Mouse (Mus musculus) heart, postnatal 25 days (tissue): Measurements from ENCODE around the gene Pdlim1. TPM values are rescaled to one million over a fixed set of nuclear protein-coding genes. Genes with fewer than 3 reads are reported as not detected.
A peak's percentile ranks its signal among the peaks of the same experiment; 100 is the strongest.
"Not testable (repeated sequence)": the region's sequence is repeated elsewhere in the genome, so short reads cannot be mapped to it uniquely, and the experiment has no call there.

Experiments
- DNase-seq: peaks from one replicate; pipeline ENCODE4 v3.0.0; 2022; ENCODE audit warnings: low spot score
- intact Hi-C: fragments of 180-260 bp; cut with DNase I; formaldehyde crosslinking; loops from one replicate; pipeline ENCODE4 v1.15.1; 2025
- total RNA-seq, 2 experiments: library from RNA; stranded (reverse); gene quantifications; 2 replicates each; pipeline ENCODE4 v1.2.3; 2021

Gene Pdlim1
- total RNA-seq, 2 experiments from 2014 or later: 152 to 164 TPM

DNA sequence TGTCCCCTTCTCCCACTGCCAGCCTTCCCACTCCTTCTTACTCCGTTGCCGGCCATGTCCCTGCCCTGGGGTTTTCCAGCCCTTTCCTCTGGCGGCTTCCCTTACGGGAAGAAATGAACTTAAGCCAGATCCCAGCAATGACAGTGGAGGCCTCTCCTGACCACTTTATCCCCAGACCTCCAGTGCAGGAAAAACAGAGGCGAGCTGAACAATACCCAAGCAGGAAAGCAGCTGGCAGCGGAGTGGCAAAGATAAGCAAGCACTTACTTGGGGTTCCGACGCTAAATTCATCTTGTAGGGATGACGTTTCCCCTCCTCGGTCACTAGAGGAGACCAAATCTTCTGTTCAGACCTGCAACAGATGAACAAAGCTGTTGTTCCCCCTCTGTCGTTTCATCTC lies 22.3 kb downstream of the Pdlim1 start:
- intact Hi-C loops: no loop called here
- DNase-seq: peak; percentile 6

GRCm38 (mm10) chr19:40248476-40248875 lies 23.2 kb downstream of the Pdlim1 start:
- intact Hi-C loops: no loop called here
- DNase-seq: no peak

DNA sequence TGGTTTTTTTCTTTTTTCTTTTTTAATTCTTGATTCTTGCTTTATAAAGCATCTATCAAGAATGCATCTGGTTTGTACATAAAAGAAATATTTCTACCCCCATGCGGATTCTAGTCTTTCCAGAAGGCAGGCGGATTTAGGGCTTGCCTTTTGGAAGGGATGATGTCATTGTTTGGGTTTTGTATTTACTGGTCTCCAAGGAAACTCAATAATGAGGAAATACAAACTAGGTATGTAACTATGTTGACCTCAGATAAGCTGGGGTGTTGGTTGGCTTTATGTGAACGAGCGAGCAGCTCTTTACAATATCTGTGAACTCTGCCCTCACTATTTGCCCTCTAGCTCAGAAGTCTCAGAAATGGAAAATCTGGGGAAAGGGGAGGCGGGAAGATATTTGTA lies 24.4 kb downstream of the Pdlim1 start:
- no peak for DNase-seq
- intact Hi-C loops: loop anchor here (2.0 kb wide), 1 partner anchor 86 kb away; no protein-coding TSS in a partner anchor

GRCm38 (mm10) chr19:40246646-40247267 lies 24.9 kb downstream of the Pdlim1 start:
- no peak for DNase-seq
- intact Hi-C loops: loop anchor here (2.0 kb wide), 1 partner anchor 86 kb away; no protein-coding TSS in a partner anchor

DNA sequence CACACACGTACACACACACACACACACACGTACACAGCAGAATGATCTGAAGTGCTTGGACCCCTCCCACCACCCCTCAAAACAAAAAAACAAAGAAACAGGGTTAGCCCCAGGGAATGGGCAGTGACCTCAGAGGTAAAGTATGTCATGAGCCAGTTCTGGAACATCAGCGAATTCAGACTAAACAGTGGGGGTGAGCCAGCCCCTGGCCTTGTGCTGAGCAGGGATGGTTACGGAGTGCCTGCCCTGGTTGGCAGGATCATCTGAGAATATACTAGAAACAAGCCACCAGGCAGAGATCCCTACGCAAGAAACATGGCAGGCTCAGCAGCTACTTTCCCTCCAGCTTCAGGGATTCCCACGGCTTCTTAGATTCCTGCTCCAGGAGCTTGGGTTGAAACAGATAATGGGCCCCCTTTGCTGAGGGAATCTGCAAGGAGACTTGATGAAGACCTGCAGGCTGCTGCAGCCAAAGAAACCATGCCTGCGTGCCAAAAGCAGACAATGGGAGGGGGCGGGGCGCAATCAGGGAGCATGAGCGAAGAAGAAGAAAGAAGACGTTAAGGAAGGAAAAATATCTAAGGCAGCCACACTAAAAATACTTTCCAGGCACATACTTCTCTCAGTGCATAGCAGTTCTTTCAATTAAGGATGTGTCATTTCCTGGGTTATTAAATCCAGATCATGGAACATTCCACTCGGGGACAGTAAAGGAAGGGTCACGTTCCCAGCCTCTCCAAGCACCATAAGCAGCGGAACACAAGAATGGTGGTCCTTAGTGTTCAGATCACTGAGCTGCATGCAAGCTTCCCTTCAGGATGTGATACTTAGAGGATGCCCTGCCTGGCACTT lies 30.6 kb downstream of the Pdlim1 start:
- intact Hi-C loops: no loop called here
- DNase-seq: peak; percentile 26

DNA sequence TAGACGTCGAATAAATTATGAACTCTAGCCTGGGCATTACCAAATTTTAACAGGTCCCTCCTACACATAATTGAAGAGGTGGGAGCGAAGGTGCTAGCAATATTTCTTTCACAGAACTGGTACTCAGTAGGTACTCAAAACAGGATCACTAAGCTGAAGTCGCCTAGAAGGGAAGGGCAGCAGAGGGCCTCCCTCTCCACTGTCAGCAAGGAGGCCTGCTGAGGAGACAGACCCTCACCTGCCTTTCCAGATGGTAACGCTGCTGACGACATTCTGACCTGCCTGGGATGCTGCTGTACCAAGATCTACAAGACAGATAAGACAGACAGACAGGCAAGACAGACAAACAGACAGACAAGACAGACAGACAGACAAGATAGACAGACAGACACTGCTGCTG lies 31.3 kb downstream of the Pdlim1 start:
- no peak for DNase-seq
- intact Hi-C loops: no loop called here

GRCm38 (mm10) chr19:40238175-40238850 lies 33.3 kb downstream of the Pdlim1 start:
- intact Hi-C loops: loop anchor here (5.0 kb wide), 1 partner anchor 34 kb away; the partner anchor contains the start of gene Pdlim1
- DNase-seq: no peak

DNA sequence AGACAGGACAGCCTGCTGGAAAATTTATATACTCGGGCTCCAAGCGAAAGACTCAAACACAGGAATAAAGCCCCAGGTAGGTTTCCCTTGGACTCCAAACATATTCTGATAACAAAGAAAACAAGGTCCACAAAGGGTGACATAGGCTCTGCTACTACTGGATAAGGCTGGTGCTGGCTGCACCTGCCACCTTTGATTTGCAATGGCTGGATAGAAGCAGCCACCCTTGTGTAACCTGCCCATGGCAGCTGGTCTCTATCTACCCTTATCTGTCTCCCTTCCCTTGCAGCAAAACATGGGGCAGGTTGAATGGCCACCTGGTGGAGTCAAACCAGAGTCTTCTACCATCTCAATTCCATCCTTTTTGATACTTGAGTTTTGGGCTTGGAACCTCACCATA lies 39.1 kb downstream of the Pdlim1 start:
- intact Hi-C loops: loop anchor here (5.0 kb wide), 1 partner anchor 105 kb away; no protein-coding TSS in a partner anchor
- no peak for DNase-seq

- intact Hi-C loops: loop anchor here (5.0 kb wide), 1 partner anchor 105 kb away; no protein-coding TSS in a partner anchor
- no peak for DNase-seq
Observed at GRCm38 (mm10) chr19:40231825-40232541, 39.7 kb downstream of the Pdlim1 start.

- no peak for DNase-seq
- intact Hi-C loops: loop anchor here (5.0 kb wide), 1 partner anchor 106 kb away; no protein-coding TSS in a partner anchor
Observed at GRCm38 (mm10) chr19:40231074-40231738, 40.4 kb downstream of the Pdlim1 start.

GRCm38 (mm10) chr19:40226516-40227151 lies 45.0 kb downstream of the Pdlim1 start:
- intact Hi-C loops: no loop called here

DNA sequence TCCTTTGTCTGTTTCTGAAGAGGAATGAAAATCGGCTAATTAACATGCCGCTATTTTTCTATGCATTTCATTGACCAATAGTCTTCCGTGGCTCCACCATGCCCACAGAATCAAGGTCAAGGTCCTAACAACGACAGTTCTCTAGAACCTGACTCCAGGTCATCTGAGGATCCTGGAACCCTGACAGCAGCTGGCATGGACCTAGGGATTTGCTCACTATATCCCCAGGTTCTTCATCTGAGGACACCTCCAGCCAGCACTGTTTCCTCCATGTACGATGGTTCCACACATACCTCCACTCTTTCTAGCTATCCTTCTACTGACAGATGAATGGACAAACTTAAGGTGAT lies 45.9 kb downstream of the Pdlim1 start:
- intact Hi-C loops: loop anchor here (1.0 kb wide), 1 partner anchor 1243 kb away; no protein-coding TSS in a partner anchor
- no peak for DNase-seq

More at GRCm38 (mm10) chr19:40226516-40227151, 45.0 kb downstream of the Pdlim1 start:
- no peak for DNase-seq

- no peak for DNase-seq
- intact Hi-C loops: loop anchor here (1.0 kb wide), 1 partner anchor 1243 kb away; no protein-coding TSS in a partner anchor
Observed at GRCm38 (mm10) chr19:40225102-40225760, 46.4 kb downstream of the Pdlim1 start.

DNA sequence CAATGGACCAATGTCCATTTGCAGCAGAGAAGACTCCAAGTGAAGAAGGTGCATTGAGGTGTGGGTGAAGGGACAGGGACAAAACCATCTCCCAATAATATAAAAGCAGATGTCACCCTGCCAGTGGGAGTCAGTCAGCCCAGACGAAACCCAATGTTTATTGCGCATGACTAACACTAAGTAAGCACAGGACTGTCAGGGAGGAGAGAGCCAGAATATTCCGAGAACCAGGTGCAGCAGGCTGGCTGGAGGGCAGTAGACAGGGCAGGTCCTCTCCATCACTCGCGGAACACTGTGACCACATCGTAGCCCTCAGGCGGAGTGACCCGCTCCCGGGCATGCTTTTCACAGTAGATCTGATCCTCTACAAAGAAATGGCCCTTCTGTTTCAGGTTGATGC lies 49.3 kb downstream of the Pdlim1 start:
- intact Hi-C loops, DNase-seq: not testable (repeated sequence)

DNA sequence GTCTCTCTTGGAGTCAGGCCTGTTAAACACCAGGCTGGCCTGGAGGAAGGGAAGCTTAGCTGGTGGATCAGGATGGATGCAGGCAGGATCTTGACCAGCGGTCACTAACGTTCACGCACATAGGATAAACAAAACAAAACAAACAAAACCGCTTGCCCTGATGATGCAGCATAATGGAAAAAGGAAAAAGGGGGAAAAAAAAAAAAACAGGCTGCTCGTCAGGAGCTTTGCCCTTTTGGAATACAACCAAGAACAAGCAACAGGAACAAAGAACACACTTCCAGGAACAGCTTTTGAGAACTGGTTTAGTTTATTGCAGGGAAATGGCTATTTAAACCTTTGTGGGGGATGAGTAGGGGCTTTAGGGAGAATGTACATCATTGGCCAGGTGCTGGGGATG lies 50.8 kb downstream of the Pdlim1 start:
- intact Hi-C loops: no loop called here
- DNase-seq: no peak

- intact Hi-C loops, DNase-seq: not testable (repeated sequence)
Observed at GRCm38 (mm10) chr19:40202947-40203346, 68.7 kb downstream of the Pdlim1 start.

GRCm38 (mm10) chr19:40190596-40190995 lies 81.0 kb downstream of the Pdlim1 start:
- intact Hi-C loops: no loop called here
- DNase-seq: no peak

- intact Hi-C loops: no loop called here
- no peak for DNase-seq
Observed at GRCm38 (mm10) chr19:40187160-40187559, 84.5 kb downstream of the Pdlim1 start, which contains the start of gene Cyp2c70. Gene Cyp2c70 (minus strand): TSS chr19:40187333.
